ENCODE assay signal across 7 mouse cellular contexts in genomic region chr17:69157101-69157808, GRCm38 (mm10).
DNase-seq lines count a peak whose midpoint lies in the region; ATAC-seq and TF ChIP-seq lines count a peak whose summit lies in the region.

No protein-coding gene starts in this region.

- under 1% methylated on average over 57 of the region's 66 CpGs for whole genome bisulfite sequencing in heart, embryonic 14.5 days
- WGBS in midbrain, embryonic 10.5 days, result under 1% methylated on average over 58 of the region's 66 CpGs

- no peaks in the 10 kb centered on the region; a peak in 1 of 4 replicates for H3K4me1 ChIP-seq in ES-E14 (ENCODE audit: control insufficient read depth in 2 of 2, insufficient read depth in 2 of 2, low read length in 2 of 2, poor library complexity in 1 of 2)
- H3K4me1 ChIP-seq in cortical plate, adult 2 months (ENCODE audit: control insufficient read depth, insufficient read depth, low read length), result peaks cover 5% of the 10 kb centered on the region
- peaks cover 15 to 33% of the 10 kb centered on the region in 2 experiments for H3K4me1 ChIP-seq in heart, embryonic 14.5 days (ENCODE audit: control insufficient read depth in 2 of 2, insufficient read depth in 2 of 2, low read length in 2 of 2)
- peaks cover 19% of the 10 kb centered on the region for H3K4me1 ChIP-seq in midbrain, embryonic 10.5 days
- H3K4me1 ChIP-seq in testis, adult 2 months (ENCODE audit: control insufficient read depth, insufficient read depth, low read length), result no peaks in the 10 kb centered on the region

- no peaks in the 10 kb centered on the region for H3K27me3 ChIP-seq in C2C12 (ENCODE audit: control insufficient read depth, insufficient read depth, insufficient read length)
- H3K27me3 ChIP-seq in heart, embryonic 14.5 days (ENCODE audit: control insufficient read depth, insufficient read depth, low read length), result no peaks in the 10 kb centered on the region
- H3K27me3 ChIP-seq in midbrain, embryonic 10.5 days (ENCODE audit: low read depth, poor library complexity, severe bottlenecking), result peaks cover 37% of the 10 kb centered on the region
- no peaks in the 10 kb centered on the region for H3K27me3 ChIP-seq in testis, adult 2 months (ENCODE audit: control insufficient read depth, insufficient read depth, low read length)

- peak; percentile 21 for DNase-seq in ES-E14 (ENCODE audit: low read depth, low spot score)
- peak; percentile 24 for DNase-seq in kidney, postnatal 14 days
- peak; percentile 63 for DNase-seq in midbrain, embryonic 10.5 days (ENCODE audit: low spot score)

- peak overlapping the region; percentile 83 for H3K9ac ChIP-seq in ES-E14 (ENCODE audit: insufficient read depth, low read depth, low read length, poor library complexity, severe bottlenecking)
- peak overlapping the region; percentile 99 for H3K9ac ChIP-seq in heart, embryonic 14.5 days (ENCODE audit: low read length)

- peaks cover 37% of the 10 kb centered on the region for H3K79me3 ChIP-seq in C2C12 (ENCODE audit: low read depth)

- TF ChIP-seq CTCF in C2C12 (IDR thresholded peaks at IDR 0.05; ENCODE audit: control insufficient read depth, insufficient read depth, insufficient read length), result no peak
- TF ChIP-seq CTCF in cortical plate, adult 2 months (IDR thresholded peaks at IDR 0.05; ENCODE audit: extremely low read depth, insufficient read depth, low read length), result no peak
- TF ChIP-seq CTCF in testis, adult 2 months (IDR thresholded peaks at IDR 0.05; ENCODE audit: control insufficient read depth, insufficient read depth, insufficient replicate concordance, low read depth, low read length), result no peak

- no peaks in the 10 kb centered on the region for H3K9me3 ChIP-seq in ES-E14 (ENCODE audit: control insufficient read depth, insufficient read depth, low read depth, low read length)
- no peaks in the 10 kb centered on the region for H3K9me3 ChIP-seq in heart, embryonic 14.5 days (ENCODE audit: control insufficient read depth, low read length)
- H3K9me3 ChIP-seq in midbrain, embryonic 10.5 days (replicated peaks), result no peaks in the 10 kb centered on the region

- H3K79me2 ChIP-seq in C2C12 (ENCODE audit: control insufficient read depth, insufficient read depth), result peaks cover 56% of the 10 kb centered on the region

- H3ac ChIP-seq in C2C12 (ENCODE audit: control insufficient read depth, insufficient read length, low read depth), result peak overlapping the region; percentile 59

- H3K4me2 ChIP-seq in heart, embryonic 14.5 days (ENCODE audit: low read length), result peak overlapping the region; percentile 72

- in situ Hi-C loops in ES-E14 (cut with MboI; ENCODE audit: low sequenced_read_pairs in 2 of 2, unreplicated experiment in 2 of 2), result no loop called here

- TF ChIP-seq POLR2A in cortical plate, adult 2 months (IDR thresholded peaks at IDR 0.05; ENCODE audit: extremely low read depth, insufficient read depth, low read length), result no peak
- no peak for TF ChIP-seq POLR2A in testis, adult 2 months (IDR thresholded peaks at IDR 0.05; ENCODE audit: control insufficient read depth, low read depth, low read length)

- ATAC-seq in heart, embryonic 14.5 days (ENCODE audit: insufficient number of reproducible peaks, insufficient read depth, low FRiP score, low read depth), result peak; percentile 63

- H3K4me3 ChIP-seq in C2C12 (ENCODE audit: insufficient read depth, poor library complexity, severe bottlenecking) (peak overlapping the region; percentile 50), ES-E14 (ENCODE audit: insufficient read depth in 1 of 2, low read depth in 1 of 2, low read length in 2 of 2, poor library complexity in 1 of 2, severe bottlenecking in 1 of 2) (peak overlapping the region; percentile 78 to 95)
- H3K4me3 ChIP-seq in cortical plate, adult 2 months (ENCODE audit: insufficient read depth, low read length), result peak overlapping the region; percentile 86
- peak overlapping the region; percentile 88 to 97 for H3K4me3 ChIP-seq in heart, embryonic 14.5 days (ENCODE audit: control insufficient read depth in 1 of 2, insufficient read depth in 1 of 2, low read depth in 1 of 2, low read length in 2 of 2)
- H3K4me3 ChIP-seq in midbrain, embryonic 10.5 days, result peak overlapping the region; percentile 93
- peak overlapping the region; percentile 34 for H3K4me3 ChIP-seq in testis, adult 2 months (ENCODE audit: control insufficient read depth, low read depth, low read length)

- H3K27ac ChIP-seq in ES-E14 (ENCODE audit: insufficient read depth, low read depth, low read length, poor library complexity, severe bottlenecking), result no peak overlapping the region
- H3K27ac ChIP-seq in cortical plate, adult 2 months (ENCODE audit: insufficient read depth, low read length), result peak overlapping the region; percentile 98
- H3K27ac ChIP-seq in heart, embryonic 14.5 days (replicated peaks in 1 of 2; ENCODE audit: control insufficient read depth in 1 of 2, insufficient read depth in 1 of 2, low read depth in 2 of 2, low read length in 2 of 2), result peak overlapping the region; percentile 71 to 90
- peak overlapping the region; percentile 92 for H3K27ac ChIP-seq in midbrain, embryonic 10.5 days (replicated peaks)
- no peak overlapping the region for H3K27ac ChIP-seq in testis, adult 2 months (ENCODE audit: control insufficient read depth, insufficient read depth, low read depth, low read length)

- H3K36me3 ChIP-seq in C2C12 (ENCODE audit: control insufficient read depth, insufficient read depth) (no peaks in the 10 kb centered on the region), ES-E14 (ENCODE audit: control insufficient read depth, insufficient read depth, low read length, poor library complexity, severe bottlenecking) (no peaks in the 10 kb centered on the region)
- H3K36me3 ChIP-seq in heart, embryonic 14.5 days (ENCODE audit: control insufficient read depth, insufficient read depth, low read length), result no peaks in the 10 kb centered on the region
- no peaks in the 10 kb centered on the region for H3K36me3 ChIP-seq in midbrain, embryonic 10.5 days
- H3K36me3 ChIP-seq in testis, adult 2 months (ENCODE audit: control insufficient read depth, insufficient read depth, low read length), result no peaks in the 10 kb centered on the region

TF ChIP-seq in C2C12, 6 proteins besides CTCF, POLR2A, EP300 and RAD21:
- TF ChIP-seq FOSL1 (IDR thresholded peaks at IDR 0.05; ENCODE audit: insufficient read depth, low read length, poor library complexity, severe bottlenecking) (no peak), CEBPB (IDR thresholded peaks at IDR 0.05; ENCODE audit: low read depth) (no peak), MAX (IDR thresholded peaks at IDR 0.05) (no peak), MYOD1 (IDR thresholded peaks at IDR 0.05; ENCODE audit: control insufficient read depth, insufficient read length, low read depth) (no peak), MYOG (IDR thresholded peaks at IDR 0.05; ENCODE audit: control insufficient read depth, extremely low read depth, insufficient read length) (no peak), USF1 (IDR thresholded peaks at IDR 0.05; ENCODE audit: low read depth) (no peak)

TF ChIP-seq in ES-E14, 5 proteins besides CTCF, POLR2A, EP300 and RAD21:
- no peak for TF ChIP-seq MAFK (IDR thresholded peaks at IDR 0.05; ENCODE audit: insufficient read depth, low read depth, low read length)
- no peak for TF ChIP-seq ZNF384 (IDR thresholded peaks at IDR 0.05; ENCODE audit: low read depth, low read length)
- TF ChIP-seq CHD2 (IDR thresholded peaks at IDR 0.05; ENCODE audit: low read depth, low read length), result no peak
- no peak for TF ChIP-seq HCFC1 (IDR thresholded peaks at IDR 0.05; ENCODE audit: borderline replicate concordance, insufficient read depth, low read length)
- TF ChIP-seq ZC3H11A (IDR thresholded peaks at IDR 0.05; ENCODE audit: borderline replicate concordance, low read depth, low read length), result no peak
TF ChIP-seq in ES-E14: peak in this region for 0.

Comparison
In these comparisons a context has a peak if more than half of its experiments do, and no peak if none do; other contexts are left out.
1. H3K4me3 ChIP-seq: peak in every context shown above with its lines; median percentile 93 in midbrain, embryonic 10.5 days; 92 in heart, embryonic 14.5 days; 86 in ES-E14; 86 in cortical plate, adult 2 months; 50 in C2C12; 34 in testis, adult 2 months.
2. H3K27ac ChIP-seq: peak in cortical plate, adult 2 months (single experiment), heart, embryonic 14.5 days (2 of 2) and midbrain, embryonic 10.5 days (single experiment); none in ES-E14 (single experiment) and testis, adult 2 months (single experiment).
3. Peak in every context shown above with its lines, with median percentiles within 50 percentile points of each other: DNase-seq.